Mouse (Mus musculus): ENCODE results near the gene Fgd6.

Fgd6 gene

GRCm38 (mm10) chr10:94095743-94096465 is 60.1 kb downstream of the Fgd6 start:
- no peak for DNase-seq

- DNase-seq: no peak
Observed at GRCm38 (mm10) chr10:94097081-94097845, 61.5 kb downstream of the Fgd6 start.

GRCm38 (mm10) chr10:94098100-94098499 is 62.3 kb downstream of the Fgd6 start:
- DNase-seq: no peak

- DNase-seq: no peak
Observed at GRCm38 (mm10) chr10:94105498-94105897, 69.7 kb downstream of the Fgd6 start.

- DNase-seq: peak; percentile 71
Observed at GRCm38 (mm10) chr10:94107168-94107567, 71.4 kb downstream of the Fgd6 start.

GRCm38 (mm10) chr10:94107607-94108006 is 71.8 kb downstream of the Fgd6 start:
- DNase-seq: no peak

- DNase-seq: no peak
Observed at GRCm38 (mm10) chr10:94108791-94109190, 73.0 kb downstream of the Fgd6 start.

- DNase-seq: no peak
Observed at GRCm38 (mm10) chr10:94110834-94111754, 75.3 kb downstream of the Fgd6 start.

GRCm38 (mm10) chr10:94112207-94112606 is 76.4 kb downstream of the Fgd6 start:
- no peak for DNase-seq

GRCm38 (mm10) chr10:94115893-94116599 is 80.2 kb downstream of the Fgd6 start:
- DNase-seq: peak; percentile 87

GRCm38 (mm10) chr10:94116781-94117340 is 81.1 kb downstream of the Fgd6 start:
- peak; percentile 9 for DNase-seq

GRCm38 (mm10) chr10:94117916-94118315 is 82.1 kb downstream of the Fgd6 start:
- DNase-seq: no peak

- DNase-seq: no peak
Observed at GRCm38 (mm10) chr10:94118993-94119392, 83.2 kb downstream of the Fgd6 start.

- DNase-seq: no peak
Observed at GRCm38 (mm10) chr10:94120676-94121075, 84.9 kb downstream of the Fgd6 start.

- DNase-seq: no peak
Observed at GRCm38 (mm10) chr10:94122595-94122994, 86.8 kb downstream of the Fgd6 start.

- no peak for DNase-seq
Observed at GRCm38 (mm10) chr10:94123581-94123980, 87.8 kb downstream of the Fgd6 start.

GRCm38 (mm10) chr10:94124376-94124775 is 88.6 kb downstream of the Fgd6 start:
- DNase-seq: no peak

- DNase-seq: peak; percentile 61
Observed at GRCm38 (mm10) chr10:94129680-94130119, 93.9 kb downstream of the Fgd6 start.

GRCm38 (mm10) chr10:94133081-94133480 is 97.3 kb downstream of the Fgd6 start:
- DNase-seq: no peak

- DNase-seq: no peak
Observed at GRCm38 (mm10) chr10:94133674-94134073, 97.9 kb downstream of the Fgd6 start.

- no peak for DNase-seq
Observed at GRCm38 (mm10) chr10:94134535-94135390, 99.0 kb downstream of the Fgd6 start.

Measured in kidney, postnatal 14 days (tissue).